Mouse (Mus musculus): ENCODE results near the gene Spint2.

Gene Spint2

GRCm38 (mm10) chr7:29303738-29304462, 22.2 kb upstream of the Spint2 start, which contains the start of gene Dpf1:
TSS of gene Dpf1 (plus strand) at chr7:29303951.
- peak; percentile 97 for DNase-seq (ENCODE audit: inconsistent ontology term)

- DNase-seq (ENCODE audit: inconsistent ontology term) = no peak
These were observed 20.9 kb upstream of the Spint2 start for GRCm38 (mm10) chr7:29302641-29303040.

- DNase-seq (ENCODE audit: inconsistent ontology term) = peak; percentile 64
These were observed 19.4 kb upstream of the Spint2 start for GRCm38 (mm10) chr7:29301127-29301566.

GRCm38 (mm10) chr7:29296998-29297397, 15.3 kb upstream of the Spint2 start:
- peak; percentile 61 for DNase-seq (ENCODE audit: inconsistent ontology term)

- no peak for DNase-seq (ENCODE audit: inconsistent ontology term)
These were observed 14.3 kb upstream of the Spint2 start for GRCm38 (mm10) chr7:29295861-29296647.

GRCm38 (mm10) chr7:29294111-29294761, 12.5 kb upstream of the Spint2 start:
- DNase-seq (ENCODE audit: inconsistent ontology term) = no peak

- no peak for DNase-seq (ENCODE audit: inconsistent ontology term)
These were observed 11.7 kb upstream of the Spint2 start for GRCm38 (mm10) chr7:29293131-29294065.

- DNase-seq (ENCODE audit: inconsistent ontology term) = no peak
These were observed 10.9 kb upstream of the Spint2 start for GRCm38 (mm10) chr7:29292458-29293098.

GRCm38 (mm10) chr7:29291616-29292457, 10.1 kb upstream of the Spint2 start:
- DNase-seq (ENCODE audit: inconsistent ontology term) = no peak

GRCm38 (mm10) chr7:29290691-29291485, 9.2 kb upstream of the Spint2 start:
- DNase-seq (ENCODE audit: inconsistent ontology term) = no peak

GRCm38 (mm10) chr7:29289856-29290255, 8.1 kb upstream of the Spint2 start:
- DNase-seq (ENCODE audit: inconsistent ontology term) = no peak

- DNase-seq (ENCODE audit: inconsistent ontology term) = peak; percentile 63
These were observed 7.4 kb upstream of the Spint2 start, which contains the start of gene Ppp1r14a for GRCm38 (mm10) chr7:29288942-29289638. TSS of gene Ppp1r14a (plus strand) at chr7:29289308.

GRCm38 (mm10) chr7:29288079-29288478, 6.4 kb upstream of the Spint2 start:
- no peak for DNase-seq (ENCODE audit: inconsistent ontology term)

- DNase-seq (ENCODE audit: inconsistent ontology term) = no peak
These were observed 5.8 kb upstream of the Spint2 start for GRCm38 (mm10) chr7:29287481-29287880.

- DNase-seq (ENCODE audit: inconsistent ontology term) = no peak
These were observed 2.8 kb upstream of the Spint2 start for GRCm38 (mm10) chr7:29284523-29284922.

GRCm38 (mm10) chr7:29283876-29284275, 2.2 kb upstream of the Spint2 start:
- DNase-seq (ENCODE audit: inconsistent ontology term) = no peak

GRCm38 (mm10) chr7:29282074-29282554, 402 bp upstream of the Spint2 start:
- peak; percentile 71 for DNase-seq (ENCODE audit: inconsistent ontology term)

- DNase-seq (ENCODE audit: inconsistent ontology term) = no peak
These were observed 911 bp downstream of the Spint2 start for GRCm38 (mm10) chr7:29280801-29281200.

All from Muller cell, postnatal 12 days (primary cell).